Mouse (Mus musculus) lung, postnatal 14 days (tissue): Measurements from ENCODE around the gene Sf3a3.
"Not testable (repeated sequence)": the region's sequence is repeated elsewhere in the genome, so short reads cannot be mapped to it uniquely, and the experiment has no call there.

ENCODE experiments used
- DNase-seq: peaks from one replicate; pipeline ENCODE4 v3.0.0; 2021

Sf3a3 gene

GRCm38 (mm10) chr4:124700248-124700971 lies 14.2 kb upstream of the Sf3a3 start, which contains the start of gene Fhl3:
TSS of gene Fhl3 (plus strand) at chr4:124700701.
- peak; percentile 63 for DNase-seq

GRCm38 (mm10) chr4:124701052-124701845 lies 13.3 kb upstream of the Sf3a3 start:
- no peak for DNase-seq

DNA sequence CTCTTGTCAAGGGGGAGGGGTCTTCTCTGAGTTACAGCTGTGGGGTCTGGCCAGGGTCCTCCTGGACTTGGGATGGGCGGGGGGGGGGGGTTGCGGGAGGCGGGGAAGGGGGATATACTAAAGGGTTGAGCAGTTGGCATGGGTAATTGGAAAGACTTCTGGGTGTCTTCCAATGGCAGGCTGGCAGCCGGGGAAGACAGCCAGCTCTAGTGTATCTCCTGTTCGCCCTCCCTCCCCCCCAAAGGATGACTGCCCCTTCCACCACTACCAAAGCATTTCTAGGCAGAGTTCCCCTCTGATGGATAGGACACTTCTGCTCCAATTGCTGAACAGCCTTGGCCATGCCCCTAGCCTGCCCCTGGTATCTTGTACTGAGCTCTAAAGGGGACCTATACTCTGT lies 12.7 kb upstream of the Sf3a3 start:
- DNase-seq, result no peak

DNA sequence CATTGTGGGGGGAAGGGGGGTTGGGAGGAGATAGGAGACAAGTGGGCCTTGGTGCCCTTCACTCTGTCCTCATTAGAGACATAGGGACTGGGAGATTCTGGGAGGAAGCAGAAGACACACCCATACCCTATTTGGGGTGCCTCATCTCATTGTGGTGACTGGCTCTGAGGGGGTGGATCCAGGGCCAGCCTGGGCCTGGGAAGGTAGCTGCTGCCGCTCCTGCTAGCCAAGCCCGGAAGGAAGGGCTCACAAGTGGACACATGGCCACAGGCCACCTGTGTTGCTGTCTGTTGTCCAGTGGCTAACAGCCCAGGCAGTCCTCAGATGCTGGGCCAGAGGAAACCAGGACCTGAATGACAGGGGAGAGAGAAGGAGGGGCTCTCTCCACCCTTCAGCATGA lies 11.2 kb upstream of the Sf3a3 start:
- DNase-seq, result no peak

- no peak for DNase-seq
These were observed 10.4 kb upstream of the Sf3a3 start for GRCm38 (mm10) chr4:124703881-124704796.

GRCm38 (mm10) chr4:124704797-124705474 lies 9.6 kb upstream of the Sf3a3 start:
- DNase-seq, result peak; percentile 38

- DNase-seq, result no peak
These were observed 8.8 kb upstream of the Sf3a3 start for GRCm38 (mm10) chr4:124705661-124706269.

- DNase-seq, result not testable (repeated sequence)
These were observed 7.0 kb upstream of the Sf3a3 start for GRCm38 (mm10) chr4:124707381-124708199.

DNA sequence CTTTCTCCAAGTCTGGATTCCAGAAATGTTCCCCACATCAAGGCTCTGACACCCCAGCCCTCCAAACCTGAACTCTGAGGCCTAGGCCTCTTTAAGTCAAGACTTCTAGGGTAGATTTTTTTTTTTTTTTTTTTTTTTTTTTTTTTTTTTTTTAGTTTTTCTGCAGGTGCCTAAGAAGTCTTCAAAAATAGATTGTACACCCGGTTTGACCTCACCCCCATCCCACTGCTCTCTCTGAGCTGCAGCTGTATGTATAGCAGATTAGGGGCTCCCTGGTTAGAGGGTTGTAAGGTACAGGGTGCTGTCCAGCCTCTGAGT lies 6.4 kb upstream of the Sf3a3 start:
- DNase-seq, result not testable (repeated sequence)

DNA sequence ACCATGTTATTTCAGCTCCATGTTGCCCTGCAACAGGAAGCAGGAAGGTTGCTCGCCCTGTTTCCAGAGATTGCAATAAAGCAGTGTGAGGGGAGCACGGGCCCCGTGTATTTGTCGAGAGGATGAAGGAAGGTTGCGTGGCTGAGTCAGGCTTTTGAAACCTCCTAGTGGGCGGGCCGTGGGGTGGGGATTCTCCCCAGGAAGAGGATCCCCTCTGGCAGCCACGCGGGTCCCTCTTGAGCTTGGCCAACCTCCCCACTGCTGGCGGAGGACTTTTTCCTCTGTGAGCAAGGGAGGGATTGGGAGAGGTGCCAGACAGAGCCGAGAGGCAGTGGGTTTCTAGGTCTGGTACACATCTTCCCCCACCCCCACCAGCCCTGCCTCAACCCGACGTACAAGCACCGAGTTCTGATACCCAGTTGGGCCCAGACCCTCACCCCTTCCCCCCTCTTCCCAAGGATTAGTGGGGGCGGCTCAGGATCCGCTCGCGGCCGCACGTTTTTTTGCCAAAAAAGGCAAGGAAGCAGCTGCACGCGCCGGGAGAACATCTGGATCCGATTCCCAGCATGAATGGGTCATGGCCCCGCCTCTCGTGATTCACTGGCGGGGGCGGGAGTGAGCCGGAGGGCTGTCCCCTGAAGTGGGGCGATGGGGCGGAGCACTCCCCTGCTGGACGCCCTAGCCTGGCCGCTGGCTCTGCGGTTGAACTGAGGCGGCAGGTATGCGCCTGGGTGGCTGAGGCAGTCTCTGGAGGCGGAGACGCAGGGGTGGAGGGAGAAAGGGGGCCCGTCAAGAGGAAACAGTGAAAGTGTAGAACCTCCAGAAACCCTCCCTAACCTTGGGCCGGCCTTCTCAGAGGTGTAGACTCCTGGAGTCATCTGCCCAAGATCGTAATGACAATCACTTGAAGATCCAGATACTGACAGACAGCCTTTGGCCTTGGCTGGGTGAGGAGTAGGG lies 5.8 kb upstream of the Sf3a3 start:
- peak; percentile 87 for DNase-seq

- peak; percentile 39 for DNase-seq
These were observed 4.6 kb upstream of the Sf3a3 start for GRCm38 (mm10) chr4:124709961-124710446.

DNA sequence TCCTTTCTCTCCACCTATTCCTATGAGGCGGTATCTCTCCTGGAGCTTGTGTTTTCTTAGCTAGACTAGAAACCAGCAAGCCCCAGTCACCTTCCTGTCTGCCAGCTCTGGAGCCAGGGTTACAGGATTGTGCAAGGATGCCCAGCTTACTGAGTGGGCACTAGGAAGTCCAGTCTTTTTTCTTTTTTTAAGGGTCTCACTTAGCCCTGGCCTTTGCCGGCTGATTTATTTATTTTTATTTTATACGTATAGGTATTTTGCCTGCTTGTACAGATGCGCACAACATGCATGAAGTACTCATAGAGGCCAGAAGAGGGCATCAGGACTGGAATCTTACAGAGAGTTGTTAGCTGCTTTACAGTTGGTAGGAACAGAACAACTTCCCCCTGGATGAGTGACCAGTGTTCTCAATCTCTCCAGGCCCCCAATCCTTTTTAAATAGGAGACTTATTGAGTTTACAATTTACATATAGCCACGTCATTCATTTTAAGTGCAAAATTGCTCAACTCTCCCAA lies 3.7 kb upstream of the Sf3a3 start:
- peak; percentile 60 for DNase-seq

- no peak for DNase-seq
These were observed 2.0 kb upstream of the Sf3a3 start for GRCm38 (mm10) chr4:124712618-124713017.

- DNase-seq, result not testable (repeated sequence)
These were observed 726 bp upstream of the Sf3a3 start for GRCm38 (mm10) chr4:124713850-124714249.

DNA sequence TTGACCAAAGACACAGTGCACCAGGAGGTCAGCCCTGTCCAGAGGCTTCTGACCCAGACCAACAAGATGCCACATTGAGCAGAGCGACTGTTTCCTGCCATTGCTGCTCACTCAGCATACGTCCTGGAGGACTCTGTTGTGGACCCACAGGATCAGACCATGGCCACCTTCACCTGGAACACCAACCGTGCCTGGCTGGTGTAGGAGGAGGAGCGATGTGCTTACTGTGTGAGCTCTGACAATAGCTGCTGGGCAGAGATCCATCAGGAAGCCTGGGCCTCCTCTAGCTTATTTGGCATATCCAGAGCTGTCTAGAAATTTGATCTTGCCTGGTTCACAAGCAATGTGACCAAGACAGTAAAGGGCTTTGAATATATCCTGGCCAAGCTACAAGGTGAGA lies 4.5 kb downstream of the Sf3a3 start:
- DNase-seq, result no peak

GRCm38 (mm10) chr4:124726121-124726520 lies 11.5 kb downstream of the Sf3a3 start:
- no peak for DNase-seq

DNA sequence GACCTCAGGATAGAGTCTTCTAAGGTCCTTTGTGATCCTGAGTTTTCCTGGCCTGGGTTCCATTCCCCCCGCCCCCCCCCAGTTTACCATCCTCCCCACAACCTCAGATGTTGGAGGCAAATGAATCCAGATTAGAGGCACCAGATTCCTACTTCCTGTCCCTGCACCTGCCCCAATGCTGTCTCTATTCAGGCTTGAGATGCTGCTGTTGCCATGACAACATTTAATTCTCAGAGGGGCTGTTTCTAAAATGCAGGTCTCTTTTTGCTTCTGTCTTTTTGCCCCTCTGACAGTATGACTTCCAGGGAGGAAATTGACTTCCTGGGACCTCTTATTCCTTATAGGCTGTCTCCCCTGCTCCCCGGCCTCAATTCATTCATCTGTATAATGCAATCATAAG lies 22.4 kb downstream of the Sf3a3 start:
- no peak for DNase-seq

DNA sequence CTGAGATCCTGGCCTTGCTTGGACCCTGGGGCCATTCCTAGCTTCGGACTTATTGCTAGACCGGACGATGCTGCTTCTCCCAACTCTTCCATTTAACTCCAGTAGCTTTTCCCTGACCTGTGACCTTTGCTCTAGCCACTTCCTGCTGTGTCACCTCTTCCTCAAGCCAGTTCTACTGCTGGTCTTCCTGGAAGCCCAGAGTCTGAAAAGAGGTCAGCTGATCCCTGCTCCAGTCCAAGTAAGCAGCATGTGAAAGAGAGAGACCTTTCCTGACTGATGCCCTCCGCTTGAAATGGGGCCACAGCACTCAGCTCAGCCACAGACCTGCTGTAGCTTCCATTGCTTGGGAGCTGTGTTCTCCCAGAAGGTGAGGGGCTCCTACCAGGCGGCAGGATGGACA lies 22.9 kb downstream of the Sf3a3 start:
- DNase-seq, result no peak

DNA sequence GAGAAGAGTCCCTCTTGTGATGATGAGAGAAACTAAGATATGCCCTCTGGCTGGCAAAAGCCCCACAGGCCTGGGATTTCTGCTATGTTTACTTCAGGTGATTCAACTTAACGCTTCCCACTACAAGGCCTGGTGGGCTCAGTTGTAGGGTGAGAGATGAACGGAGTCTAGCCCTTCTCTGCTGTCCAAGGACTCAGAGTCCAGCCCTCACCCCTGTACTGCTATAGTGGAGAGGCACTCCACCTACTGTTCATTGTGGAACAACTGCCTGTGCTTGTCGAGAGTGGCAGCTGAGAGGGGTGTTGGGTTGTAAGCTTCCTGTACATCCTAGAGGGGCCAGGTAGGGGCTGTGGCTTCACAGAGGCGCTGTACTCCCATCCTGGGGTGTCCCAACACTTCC lies 23.4 kb downstream of the Sf3a3 start:
- DNase-seq, result no peak

- no peak for DNase-seq
These were observed 24.2 kb downstream of the Sf3a3 start for GRCm38 (mm10) chr4:124738783-124739182.
